Mouse (Mus musculus): Measurements from ENCODE around the gene Timeless. TPM values are rescaled to one million over a fixed set of nuclear protein-coding genes. Genes with fewer than 3 reads are reported as not detected.
"Not testable (repeated sequence)": the region's sequence is repeated elsewhere in the genome, so short reads cannot be mapped to it uniquely, and the experiment has no call there.

Gene Timeless
- polyA plus RNA-seq, 1 experiment from 2014 or later: 8.6 TPM

GRCm38 (mm10) chr10:128258953-128259352 is 27.1 kb downstream of the Timeless start:
- H3K27ac ChIP-seq (ENCODE audit: low read depth, low read length): no peak overlapping the region
- ATAC-seq: no peak

DNA sequence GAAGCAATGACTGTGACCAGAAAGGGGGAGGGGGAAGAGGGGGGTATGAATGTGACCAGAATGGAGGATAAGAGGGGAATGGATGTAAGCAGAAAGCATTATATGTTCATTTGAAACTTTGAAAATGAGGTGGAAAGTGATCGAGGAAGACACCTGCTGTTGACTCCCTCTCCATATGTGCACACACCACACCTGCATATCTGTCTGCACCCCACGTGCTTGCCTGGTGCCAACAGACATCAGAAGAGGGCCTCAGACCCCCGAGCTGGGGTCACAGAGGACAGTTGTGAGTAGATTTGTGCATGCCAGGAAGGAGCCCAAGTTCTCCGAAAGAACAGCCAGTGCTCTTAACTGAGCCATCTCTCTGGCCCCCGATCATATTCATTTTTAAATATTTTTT is 28.1 kb downstream of the Timeless start:
- Histone ChIP-seq H3K4me3 (ENCODE audit: low read depth, low read length) (no peak overlapping the region), H3K4me1 (replicated peaks; ENCODE audit: control insufficient read depth, insufficient read depth, low read length) (no peaks in the 10 kb centered on the region), H3K4me2 (replicated peaks; ENCODE audit: low read depth) (no peak overlapping the region), H3K27me3 (replicated peaks; ENCODE audit: control insufficient read depth, insufficient read depth, low read length) (no peaks in the 10 kb centered on the region), H3K36me3 (ENCODE audit: control insufficient read depth, insufficient read depth) (no peaks in the 10 kb centered on the region), H3K27ac (ENCODE audit: low read depth, low read length) (no peak overlapping the region), H3K9me3 (ENCODE audit: control insufficient read depth) (no peaks in the 10 kb centered on the region), H3K9ac (ENCODE audit: low read depth, low read length) (no peak overlapping the region)
- no peak for ATAC-seq
- 86% methylated on average over 5 of the region's 5 CpGs for WGBS
- TF ChIP-seq CTCF (IDR thresholded peaks at IDR 0.05; ENCODE audit: low read depth): no peak

More at GRCm38 (mm10) chr10:128258953-128259352, 27.1 kb downstream of the Timeless start:
- no peak for TF ChIP-seq CTCF (IDR thresholded peaks at IDR 0.05; ENCODE audit: low read depth)
- H3K36me3 ChIP-seq (ENCODE audit: control insufficient read depth, insufficient read depth): no peaks in the 10 kb centered on the region
- no peaks in the 10 kb centered on the region for H3K4me1 ChIP-seq (replicated peaks; ENCODE audit: control insufficient read depth, insufficient read depth, low read length)
- 67% methylated on average over 4 of the region's 4 CpGs for WGBS
- no peaks in the 10 kb centered on the region for H3K27me3 ChIP-seq (replicated peaks; ENCODE audit: control insufficient read depth, insufficient read depth, low read length)
- no peak overlapping the region for H3K4me3 ChIP-seq (ENCODE audit: low read depth, low read length)
- H3K4me2 ChIP-seq (replicated peaks; ENCODE audit: low read depth): no peak overlapping the region
- H3K9ac ChIP-seq (ENCODE audit: low read depth, low read length): no peak overlapping the region
- no peaks in the 10 kb centered on the region for H3K9me3 ChIP-seq (ENCODE audit: control insufficient read depth)

DNA sequence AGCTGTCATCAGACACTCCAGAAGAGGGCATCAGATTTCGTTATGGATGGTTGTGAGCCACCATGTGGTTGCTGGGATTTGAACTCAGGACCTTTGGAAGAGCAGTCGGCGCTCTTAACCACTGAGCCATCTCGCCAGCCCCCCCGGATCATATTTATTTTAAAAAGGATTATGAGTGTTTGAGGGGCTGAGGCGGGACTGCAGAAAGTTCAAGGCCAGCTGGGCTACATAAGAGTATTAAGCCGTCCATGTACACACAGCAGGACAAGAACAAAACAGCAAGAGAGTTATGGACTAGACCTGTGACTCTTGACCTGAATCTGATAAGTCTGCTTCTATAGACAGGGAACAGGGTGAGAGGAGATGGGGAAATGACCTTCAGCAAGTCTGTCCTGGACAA is 28.5 kb downstream of the Timeless start:
- not testable (repeated sequence) for H3K27me3 ChIP-seq (replicated peaks; ENCODE audit: control insufficient read depth, insufficient read depth, low read length); H3K4me1 ChIP-seq (replicated peaks; ENCODE audit: control insufficient read depth, insufficient read depth, low read length); H3K9ac ChIP-seq (ENCODE audit: low read depth, low read length); H3K9me3 ChIP-seq (ENCODE audit: control insufficient read depth); ATAC-seq; H3K27ac ChIP-seq (ENCODE audit: low read depth, low read length); H3K4me3 ChIP-seq (ENCODE audit: low read depth, low read length); H3K36me3 ChIP-seq (ENCODE audit: control insufficient read depth, insufficient read depth); H3K4me2 ChIP-seq (replicated peaks; ENCODE audit: low read depth)
- WGBS: 81% methylated on average over 7 of the region's 7 CpGs

DNA sequence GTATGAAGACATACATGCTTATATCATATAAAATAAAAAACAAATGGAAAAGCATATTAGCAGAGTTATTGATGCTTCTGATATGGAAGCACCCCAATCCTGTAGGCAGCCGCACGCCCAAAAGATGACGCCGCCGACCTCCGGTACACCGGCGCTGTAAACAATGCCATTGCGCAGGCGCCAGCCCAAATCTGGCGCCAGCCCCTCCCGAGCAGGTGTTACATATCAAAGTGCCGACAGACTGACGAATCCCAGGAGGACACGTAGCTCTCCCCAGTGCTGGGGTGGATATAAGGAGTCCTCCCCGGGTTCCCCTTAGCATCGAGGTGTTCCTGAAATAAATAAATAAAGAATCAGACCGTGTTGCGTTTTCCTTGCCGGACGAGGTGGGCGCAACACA is 30.4 kb downstream of the Timeless start:
- TF ChIP-seq CTCF (IDR thresholded peaks at IDR 0.05; ENCODE audit: low read depth): no peak
- no peak overlapping the region for H3K4me3 ChIP-seq (ENCODE audit: low read depth, low read length)
- no peaks in the 10 kb centered on the region for H3K4me1 ChIP-seq (replicated peaks; ENCODE audit: control insufficient read depth, insufficient read depth, low read length)
- no peak overlapping the region for H3K27ac ChIP-seq (ENCODE audit: low read depth, low read length)
- no peak overlapping the region for H3K4me2 ChIP-seq (replicated peaks; ENCODE audit: low read depth)
- WGBS: 74% methylated on average over 22 of the region's 22 CpGs
- ATAC-seq: no peak
- H3K9me3 ChIP-seq (ENCODE audit: control insufficient read depth): no peaks in the 10 kb centered on the region
- no peak overlapping the region for H3K9ac ChIP-seq (ENCODE audit: low read depth, low read length)
- no peaks in the 10 kb centered on the region for H3K36me3 ChIP-seq (ENCODE audit: control insufficient read depth, insufficient read depth)
- H3K27me3 ChIP-seq (replicated peaks; ENCODE audit: control insufficient read depth, insufficient read depth, low read length): no peaks in the 10 kb centered on the region

DNA sequence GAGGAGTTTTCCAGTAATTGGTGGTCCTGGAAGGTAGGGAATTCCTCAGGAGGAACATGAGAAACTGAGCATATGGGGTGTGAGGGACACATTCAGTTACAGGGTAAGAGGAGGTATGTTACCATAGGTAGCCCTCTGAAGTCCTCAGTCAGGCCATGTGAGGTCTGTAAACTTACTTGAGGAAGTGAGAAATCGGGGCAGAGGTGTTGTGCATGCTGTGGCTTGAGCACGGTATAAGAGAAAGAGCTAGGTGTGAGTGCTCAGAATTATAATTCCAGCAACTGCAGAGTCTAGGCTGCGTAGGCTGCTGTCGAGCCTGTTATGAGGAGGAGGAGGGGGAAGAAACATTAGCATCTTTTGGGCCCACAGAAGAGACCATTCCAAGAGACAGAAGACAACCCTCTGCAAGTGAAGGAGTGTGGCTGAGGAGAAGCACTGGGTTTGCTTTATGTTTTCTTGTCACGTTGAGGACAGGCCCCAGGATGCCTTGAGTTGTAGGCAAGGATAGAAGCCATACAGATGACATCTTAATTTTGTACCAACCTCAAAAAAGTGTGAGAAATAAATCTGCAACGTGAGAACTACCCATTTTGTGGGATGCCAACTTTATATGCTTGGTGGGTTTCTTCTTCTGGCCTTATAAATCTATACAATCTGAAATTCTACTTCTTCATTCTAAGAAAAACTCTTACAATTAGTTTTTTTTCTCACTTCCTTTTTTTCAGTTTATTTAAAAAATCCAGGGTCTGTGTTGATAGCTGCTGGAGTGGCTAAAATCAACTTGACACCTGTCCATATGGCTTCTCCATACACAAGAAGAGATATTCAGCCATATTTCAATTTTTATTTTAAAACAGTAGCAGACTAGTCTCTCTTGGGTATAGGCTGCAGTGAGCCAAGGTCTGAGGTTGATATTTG is 31.8 kb downstream of the Timeless start:
- no peak for ATAC-seq

DNA sequence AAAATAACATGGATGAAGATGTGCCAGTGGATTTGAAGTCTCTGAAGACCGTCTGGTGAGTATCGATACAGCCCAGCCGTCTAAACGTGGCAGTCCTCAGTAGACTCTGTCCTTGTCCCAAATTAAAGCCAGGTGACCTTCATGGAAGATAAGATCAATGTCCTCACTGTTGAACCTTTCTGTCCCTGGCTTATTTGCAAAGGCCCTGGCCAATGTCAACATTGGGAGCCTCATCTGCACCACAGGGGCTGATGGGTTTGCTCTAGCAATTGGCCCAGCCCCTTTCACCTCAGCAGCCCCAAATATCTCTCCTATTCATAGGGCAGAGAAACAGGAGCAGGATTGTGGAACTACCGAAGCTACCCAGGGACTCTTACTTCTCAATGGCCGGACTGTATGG is 36.5 kb downstream of the Timeless start, which contains the start of gene Apof:
TSS of gene Apof (plus strand) at position 301 of the 400 bp plus-strand sequence.
- H3K9me3 ChIP-seq (ENCODE audit: control insufficient read depth): no peaks in the 10 kb centered on the region
- H3K4me3 ChIP-seq (ENCODE audit: low read depth, low read length): peak within 1 kb of the TSS; percentile 77; the same call in 1 of the 2 replicates
- H3K4me1 ChIP-seq (replicated peaks; ENCODE audit: control insufficient read depth, insufficient read depth, low read length): no peaks in the 10 kb centered on the region
- H3K27ac ChIP-seq (ENCODE audit: low read depth, low read length): no peak within 1 kb of the TSS
- TF ChIP-seq CTCF (IDR thresholded peaks at IDR 0.05; ENCODE audit: low read depth): no peak
- no peak within 1 kb of the TSS for H3K9ac ChIP-seq (ENCODE audit: low read depth, low read length)
- WGBS: 67% methylated on average over 6 of the region's 6 CpGs
- 0 out of 2 replicates have a peak within 1 kb of the TSS, but pooled peaks have one; percentile 65 for H3K4me2 ChIP-seq (replicated peaks; ENCODE audit: low read depth)
- no peaks in the 10 kb centered on the region for H3K36me3 ChIP-seq (ENCODE audit: control insufficient read depth, insufficient read depth)
- no peaks in the 10 kb centered on the region for H3K27me3 ChIP-seq (replicated peaks; ENCODE audit: control insufficient read depth, insufficient read depth, low read length)
- no peak for ATAC-seq

More for the DNA sequence above, 31.8 kb downstream of the Timeless start:
- Histone ChIP-seq H3K27me3 (replicated peaks; ENCODE audit: control insufficient read depth, insufficient read depth, low read length) (no peaks in the 10 kb centered on the region), H3K9me3 (ENCODE audit: control insufficient read depth) (no peaks in the 10 kb centered on the region), H3K4me1 (replicated peaks; ENCODE audit: control insufficient read depth, insufficient read depth, low read length) (no peaks in the 10 kb centered on the region), H3K36me3 (ENCODE audit: control insufficient read depth, insufficient read depth) (no peaks in the 10 kb centered on the region), H3K4me2 (replicated peaks; ENCODE audit: low read depth) (no peak overlapping the region), H3K9ac (ENCODE audit: low read depth, low read length) (no peak overlapping the region), H3K4me3 (ENCODE audit: low read depth, low read length) (no peak overlapping the region), H3K27ac (ENCODE audit: low read depth, low read length) (no peak overlapping the region)
- 80% methylated on average over 6 of the region's 6 CpGs for WGBS
- no peak for TF ChIP-seq CTCF (IDR thresholded peaks at IDR 0.05; ENCODE audit: low read depth)

Data from intestine, postnatal 0 days (tissue).